Mouse (Mus musculus): ENCODE measurements around the gene Pfkm. TPM values are rescaled to one million over a fixed set of nuclear protein-coding genes. Genes with fewer than 3 reads are reported as not detected.

The Pfkm gene
- total RNA-seq, 2 experiments from 2014 or later, result 333 to 349 TPM

GRCm38 (mm10) chr15:98075034-98075433, 17.4 kb upstream of the Pfkm start:
- no peak for DNase-seq (ENCODE audit: low spot score in 2 of 2)
- Histone ChIP-seq H3K27ac (no peak overlapping the region), H3K4me3 (no peak overlapping the region)
- no peak for TF ChIP-seq CTCF (conservative IDR thresholded peaks at IDR 0.05)

- Histone ChIP-seq H3K27ac (no peak overlapping the region), H3K4me3 (no peak overlapping the region)
- TF ChIP-seq CTCF (conservative IDR thresholded peaks at IDR 0.05), result no peak
- DNase-seq (ENCODE audit: low spot score in 2 of 2), result no peak
Observed at GRCm38 (mm10) chr15:98076901-98077300, 15.5 kb upstream of the Pfkm start.

DNA sequence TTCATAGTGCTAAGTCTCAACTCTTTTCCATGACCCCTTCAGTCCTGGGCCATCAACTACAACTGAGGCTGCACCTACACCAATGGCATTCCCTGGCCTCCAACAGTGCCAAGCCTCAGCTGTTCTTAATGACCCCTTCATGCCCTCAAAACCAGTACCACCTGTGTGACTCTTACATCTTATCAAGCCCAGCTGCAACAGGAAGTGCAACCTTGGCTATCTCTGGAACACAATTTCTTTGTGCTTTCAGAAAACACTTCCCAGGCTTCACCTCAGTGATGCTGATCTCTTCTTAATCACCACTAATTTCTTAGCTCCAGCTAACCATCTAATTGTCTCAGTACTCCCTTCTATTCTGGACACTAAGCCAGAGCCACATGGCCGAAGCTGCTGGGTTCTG, 3.5 kb upstream of the Pfkm start:
- Histone ChIP-seq H3K4me3 (no peak overlapping the region), H3K27ac (no peak overlapping the region)
- no peak for DNase-seq (ENCODE audit: low spot score in 2 of 2)
- no peak for TF ChIP-seq CTCF (conservative IDR thresholded peaks at IDR 0.05)

GRCm38 (mm10) chr15:98089421-98090183, 2.8 kb upstream of the Pfkm start:
- Histone ChIP-seq H3K4me3 (no peak overlapping the region), H3K27ac (no peak overlapping the region)
- no peak for DNase-seq (ENCODE audit: low spot score in 2 of 2)
- TF ChIP-seq CTCF (conservative IDR thresholded peaks at IDR 0.05), result peak; percentile 91

GRCm38 (mm10) chr15:98091841-98092240, 548 bp upstream of the Pfkm start:
- no peak for TF ChIP-seq CTCF (conservative IDR thresholded peaks at IDR 0.05)
- Histone ChIP-seq H3K4me3 (peak overlapping the region; percentile 98), H3K27ac (no peak overlapping the region)
- no peak for DNase-seq (ENCODE audit: low spot score in 2 of 2)

DNA sequence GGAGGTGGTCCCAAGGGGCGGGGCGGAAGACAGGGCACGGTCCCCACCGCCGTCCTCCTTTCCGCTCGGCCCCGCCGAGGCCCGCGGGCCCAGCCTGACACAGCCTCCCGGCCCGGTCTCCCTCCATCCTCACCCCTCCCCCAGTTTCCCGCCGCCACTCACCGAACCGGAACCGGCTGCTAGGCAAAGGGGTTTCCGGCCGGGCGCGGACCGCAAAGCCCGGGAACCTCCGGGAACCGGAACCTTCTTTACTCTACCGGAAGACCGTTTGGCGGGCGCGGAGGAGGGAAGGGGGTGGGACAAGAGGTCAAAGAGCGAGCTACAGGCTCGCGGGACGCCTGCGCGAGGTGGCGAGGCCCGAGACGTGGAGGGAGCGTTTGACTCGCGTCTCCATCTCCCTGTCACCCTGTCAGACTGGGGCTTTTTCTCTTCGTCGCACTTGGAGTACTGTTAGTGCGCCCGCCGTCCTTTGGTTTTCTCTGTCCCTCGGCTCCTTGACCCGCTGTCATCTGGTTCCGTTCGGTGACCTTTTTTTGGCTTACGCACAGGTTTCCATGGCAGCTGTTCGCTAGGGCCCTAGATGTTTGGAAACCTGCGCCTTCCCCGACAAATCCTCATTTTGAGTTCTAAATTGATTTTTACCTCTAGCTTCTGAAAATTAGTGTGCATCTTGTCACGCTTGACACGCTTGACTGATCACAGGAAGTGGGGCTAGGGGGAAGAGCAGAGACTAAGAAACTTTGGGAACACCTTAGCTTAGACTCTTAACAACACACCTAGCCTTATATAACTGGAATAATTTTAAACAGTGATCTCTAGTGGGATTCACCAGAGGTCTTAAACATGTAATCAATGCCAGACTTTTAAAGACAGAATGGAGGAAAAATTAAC, 977 bp downstream of the Pfkm start, which contains the start of gene Senp1:
TSS of gene Senp1 (minus strand) at position 624 of the 891 bp plus-strand sequence.
- Histone ChIP-seq H3K4me3 (peak within 1 kb of the TSS; percentile 98), H3K27ac (peak within 1 kb of the TSS; percentile 97)
- DNase-seq (ENCODE audit: low spot score in 2 of 2), result peak; percentile 88 to 89
- TF ChIP-seq CTCF (conservative IDR thresholded peaks at IDR 0.05), result no peak

DNA sequence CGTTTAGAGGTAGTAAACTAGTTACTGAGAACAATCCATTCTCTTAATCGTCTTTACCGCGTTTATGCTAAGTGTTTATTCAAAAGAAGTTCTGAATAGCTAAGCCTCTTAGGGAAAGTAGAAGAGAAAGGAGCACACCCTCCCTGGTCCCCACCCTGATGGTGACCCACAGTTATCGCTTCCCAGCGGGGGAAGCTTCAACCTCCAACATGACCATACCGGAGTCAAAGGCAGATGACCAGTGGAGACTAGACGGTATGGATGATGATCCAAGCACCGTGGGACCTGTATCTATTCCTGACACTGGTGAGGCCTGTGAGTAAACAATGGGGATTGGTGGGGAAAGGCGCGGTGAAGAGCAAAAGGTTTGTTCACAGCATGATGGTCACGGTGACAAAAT, 2.5 kb downstream of the Pfkm start:
- H3K27ac ChIP-seq, result no peak overlapping the region
- TF ChIP-seq CTCF (conservative IDR thresholded peaks at IDR 0.05), result no peak
- DNase-seq (ENCODE audit: low spot score in 2 of 2), result no peak
- H3K4me3 ChIP-seq, result no peak overlapping the region

GRCm38 (mm10) chr15:98096957-98097356, 4.6 kb downstream of the Pfkm start:
- no peak for DNase-seq (ENCODE audit: low spot score in 2 of 2)
- peak; percentile 57 for TF ChIP-seq CTCF (conservative IDR thresholded peaks at IDR 0.05)
- Histone ChIP-seq H3K27ac (no peak overlapping the region), H3K4me3 (no peak overlapping the region)

GRCm38 (mm10) chr15:98098519-98098918, 6.1 kb downstream of the Pfkm start:
- Histone ChIP-seq H3K4me3 (no peak overlapping the region), H3K27ac (no peak overlapping the region)
- DNase-seq (ENCODE audit: low spot score in 2 of 2), result no peak
- TF ChIP-seq CTCF (conservative IDR thresholded peaks at IDR 0.05), result no peak

GRCm38 (mm10) chr15:98102401-98102800, 10.0 kb downstream of the Pfkm start:
- no peak for DNase-seq (ENCODE audit: low spot score in 2 of 2)
- TF ChIP-seq CTCF (conservative IDR thresholded peaks at IDR 0.05), result no peak
- H3K4me3 ChIP-seq, result no peak overlapping the region
- H3K27ac ChIP-seq, result no peak overlapping the region

DNA sequence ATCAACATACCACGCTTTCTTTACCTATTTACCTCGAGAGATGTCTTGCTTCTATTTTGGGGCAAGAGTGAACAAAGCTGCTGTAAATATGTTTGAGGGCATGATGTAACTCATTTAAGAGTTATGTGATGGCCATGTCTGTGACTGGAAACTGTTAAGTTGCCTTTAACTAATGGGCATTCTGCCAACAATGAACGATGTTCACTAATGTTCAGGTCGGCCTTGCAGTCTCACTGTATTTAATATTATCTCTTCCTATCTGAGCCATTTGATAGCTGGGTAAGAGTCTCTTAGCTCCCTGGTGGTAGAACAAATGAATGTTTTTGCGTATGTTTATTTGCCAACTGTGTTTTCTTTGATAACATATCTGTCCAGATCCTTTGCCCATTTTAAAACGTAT, 14.1 kb downstream of the Pfkm start:
- Histone ChIP-seq H3K4me3 (no peak overlapping the region), H3K27ac (no peak overlapping the region)
- TF ChIP-seq CTCF (conservative IDR thresholded peaks at IDR 0.05), result no peak
- DNase-seq (ENCODE audit: low spot score in 2 of 2), result no peak

- TF ChIP-seq CTCF (conservative IDR thresholded peaks at IDR 0.05), result no peak
- DNase-seq (ENCODE audit: low spot score in 2 of 2), result no peak
- Histone ChIP-seq H3K27ac (no peak overlapping the region), H3K4me3 (no peak overlapping the region)
Observed at GRCm38 (mm10) chr15:98107230-98107629, 14.8 kb downstream of the Pfkm start.

DNA sequence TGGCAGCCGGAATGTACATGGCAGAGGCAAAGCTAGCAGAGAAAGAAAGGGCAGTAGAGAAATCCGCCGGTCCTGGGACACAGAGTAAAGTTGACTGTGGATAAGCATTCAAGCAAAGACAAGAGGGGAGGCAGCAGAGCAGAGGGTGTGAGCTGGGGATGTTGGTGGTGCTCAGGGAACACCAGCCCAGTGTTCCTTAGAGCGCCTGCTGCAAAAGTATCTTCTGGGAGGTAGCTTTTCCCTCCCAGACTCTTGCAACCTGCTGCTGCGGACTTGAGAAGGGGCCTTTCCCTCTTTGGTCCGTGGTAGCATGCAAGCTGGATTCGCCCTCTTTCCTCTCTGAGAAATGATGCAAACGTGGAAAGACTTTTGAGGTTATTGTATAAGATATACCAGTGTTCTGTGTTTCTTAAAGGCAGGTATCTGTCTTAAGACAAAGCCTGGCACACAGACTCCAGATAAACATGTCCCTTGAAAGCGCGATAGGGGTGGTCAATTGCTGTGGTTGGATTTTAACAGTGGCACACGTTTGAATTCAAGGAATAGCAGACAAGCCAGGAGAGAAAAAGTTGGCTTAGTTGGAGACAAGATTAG, 15.4 kb downstream of the Pfkm start:
- peak overlapping the region; percentile 94 for H3K4me3 ChIP-seq
- DNase-seq (ENCODE audit: low spot score in 2 of 2), result no peak
- no peak for TF ChIP-seq CTCF (conservative IDR thresholded peaks at IDR 0.05)
- peak overlapping the region; percentile 98 for H3K27ac ChIP-seq

Data from layer of hippocampus, adult 2 months (tissue).